Mouse (Mus musculus) liver, adult 2 months (tissue): Measurements from ENCODE around the gene Ltb4r2. TPM values are rescaled to one million over a fixed set of nuclear protein-coding genes. Genes with fewer than 3 reads are reported as not detected.

Source experiments
- DNase-seq: peaks from one replicate; pipeline ENCODE4 v3.0.0-alpha.2; 2011; ENCODE audit warnings: low read depth, low spot score; ENCODE audit errors: extremely low read depth
- H3K27ac ChIP-seq: fragments of 200-500 bp; replicated peaks from 2 replicates; pipeline ENCODE4 v1.5.1; 2012; ENCODE audit warnings: low read depth, mild to moderate bottlenecking, control low read depth, inconsistent platforms, low read length; ENCODE audit not compliant: insufficient read depth
- H3K27me3 ChIP-seq: fragments of 200-500 bp; 2 replicates; pipeline ENCODE4 v1.6.1; 2012; ENCODE audit warnings: mild to moderate bottlenecking, moderate library complexity, low read length, inconsistent platforms; ENCODE audit not compliant: control insufficient read depth, insufficient read depth
- H3K36me3 ChIP-seq: fragments of 200-500 bp; 2 replicates; pipeline ENCODE4 v1.6.1; 2012; ENCODE audit warnings: low read length, inconsistent platforms; ENCODE audit not compliant: control insufficient read depth, insufficient read depth
- H3K4me1 ChIP-seq: fragments of 200-500 bp; 2 replicates; pipeline ENCODE4 v1.6.1; 2011; ENCODE audit warnings: low read length; ENCODE audit not compliant: control insufficient read depth, insufficient read depth
- H3K4me3 ChIP-seq: fragments of 200-500 bp; 2 replicates; pipeline ENCODE4 v1.5.1; 2011; ENCODE audit warnings: low read depth, mild to moderate bottlenecking, control low read depth, low read length, moderate library complexity; ENCODE audit not compliant: insufficient read depth
- H3K79me2 ChIP-seq: fragments of 200-500 bp; 2 replicates; pipeline ENCODE4 v1.6.1; 2012; ENCODE audit warnings: inconsistent platforms, mild to moderate bottlenecking, low read length, moderate library complexity; ENCODE audit not compliant: control insufficient read depth, insufficient read depth
- H3K9ac ChIP-seq: fragments of 200-500 bp; 2 replicates; pipeline ENCODE4 v1.6.1; 2012; ENCODE audit warnings: low read depth, mild to moderate bottlenecking, control low read depth, inconsistent platforms, low read length
- CTCF ChIP-seq: fragments of 200-500 bp; IDR thresholded peaks from 2 replicates; pipeline ENCODE4 v1.5.1; 2011; ENCODE audit warnings: low read depth, low read length, control low read depth
- POLR2A ChIP-seq: fragments of 200-500 bp; IDR thresholded peaks from 2 replicates; pipeline ENCODE4 v1.6.1; 2011; ENCODE audit warnings: low read length, control low read depth; ENCODE audit not compliant: insufficient read depth; ENCODE audit errors: extremely low read depth
- WGBS: fragments of 180-500 bp; shearing (Covaris S2); methylation state at CpG from one replicate; pipeline ENCODE4 v1.1.7; 2018; 5-methylcytosine and 5-hydroxymethylcytosine counted together
- polyA plus RNA-seq: library from polyadenylated mRNA; depleted of rRNA; stranded (reverse); fragments of >200 nt; gene quantifications from 2 replicates; pipeline ENCODE4 v1.2.3, GENCODE M21; 2012; rRNA removed
- total RNA-seq: library from RNA; depleted of rRNA; stranded (reverse); fragments of >200 nt; gene quantifications from 2 replicates; pipeline ENCODE4 v1.2.3, GENCODE M21; 2014; rRNA removed

Ltb4r2 gene
- total RNA-seq (0.74 and 0.94 TPM in 2 replicates), polyA plus RNA-seq (1.9 and 2.6 TPM in 2 replicates)

GRCm38 (mm10) chr14:55761163-55761562 is at the start of gene Ltb4r2:
Gene Ltb4r2, plus strand, starts transcription at chr14:55761428.
- no peak for DNase-seq
- Histone ChIP-seq H3K9ac (peak within 1 kb of the TSS; percentile 48), H3K27me3 (peaks cover 6% of the 10 kb centered on the region; the same call in 1 of the 2 replicates), H3K4me1 (peaks cover 7% of the 10 kb centered on the region; the same call in 1 of the 2 replicates), H3K79me2 (no peaks in the 10 kb centered on the region; the same call in 1 of the 2 replicates), H3K27ac (no peak within 1 kb of the TSS), H3K36me3 (peaks cover 4% of the 10 kb centered on the region; the same call in 1 of the 2 replicates), H3K4me3 (peak within 1 kb of the TSS; percentile 49; the same call in 1 of the 2 replicates)
- WGBS, result 98% methylated on average over 6 of the region's 6 CpGs
- TF ChIP-seq CTCF (no peak), POLR2A (no peak)

GRCm38 (mm10) chr14:55711786-55712185 is 49.4 kb upstream of the Ltb4r2 start:
- Histone ChIP-seq H3K36me3 (0 out of 2 replicates have a peak, but pooled peaks cover 3% of the 10 kb centered on the region), H3K27me3 (no peaks in the 10 kb centered on the region), H3K4me3 (peak overlapping the region; percentile 82), H3K27ac (no peak overlapping the region), H3K9ac (no peak overlapping the region; the same call in 1 of the 2 replicates), H3K4me1 (peaks cover 24% of the 10 kb centered on the region), H3K79me2 (peaks cover 4% of the 10 kb centered on the region; the same call in 1 of the 2 replicates)
- TF ChIP-seq CTCF (peak; percentile 20), POLR2A (no peak)
- DNase-seq, result no peak
- WGBS, result 74% methylated on average over 7 of the region's 7 CpGs

- Histone ChIP-seq H3K27ac (peak overlapping the region; percentile 87), H3K27me3 (no peaks in the 10 kb centered on the region), H3K4me1 (peaks cover 24% of the 10 kb centered on the region), H3K4me3 (peak overlapping the region; percentile 82), H3K79me2 (peaks cover 4% of the 10 kb centered on the region; the same call in 1 of the 2 replicates), H3K9ac (peak overlapping the region; percentile 80), H3K36me3 (peaks cover 4% of the 10 kb centered on the region; the same call in 1 of the 2 replicates)
- 4% methylated on average over 25 of the region's 25 CpGs for WGBS
- peak; percentile 74 for DNase-seq
- no peak for TF ChIP-seq CTCF
- 0 out of 2 replicates have a peak, but pooled peaks have one; percentile 23 for TF ChIP-seq POLR2A
Measured at GRCm38 (mm10) chr14:55713007-55713728, 48.1 kb upstream of the Ltb4r2 start.

GRCm38 (mm10) chr14:55713729-55714122 is 47.5 kb upstream of the Ltb4r2 start, which contains the start of gene Tgm1:
Gene Tgm1, minus strand, starts transcription at chr14:55713926.
- Histone ChIP-seq H3K36me3 (peaks cover 3% of the 10 kb centered on the region; the same call in 1 of the 2 replicates), H3K4me3 (peak within 1 kb of the TSS; percentile 82), H3K9ac (peak within 1 kb of the TSS; percentile 80), H3K27ac (peak within 1 kb of the TSS; percentile 87), H3K27me3 (no peaks in the 10 kb centered on the region), H3K79me2 (peaks cover 4% of the 10 kb centered on the region; the same call in 1 of the 2 replicates), H3K4me1 (peaks cover 24% of the 10 kb centered on the region)
- no peak for DNase-seq
- WGBS, result 26% methylated on average over 4 of the region's 4 CpGs
- TF ChIP-seq CTCF, result no peak
- TF ChIP-seq POLR2A, result no peak

- no peaks in the 10 kb centered on the region for H3K27me3 ChIP-seq
- H3K79me2 ChIP-seq, result peaks cover 4% of the 10 kb centered on the region; the same call in 1 of the 2 replicates
- 18% methylated on average over 6 of the region's 6 CpGs for WGBS
- peak overlapping the region; percentile 65 for H3K27ac ChIP-seq
- no peak for TF ChIP-seq POLR2A
- TF ChIP-seq CTCF, result no peak
- H3K36me3 ChIP-seq, result peaks cover 3% of the 10 kb centered on the region; the same call in 1 of the 2 replicates
- peaks cover 24% of the 10 kb centered on the region for H3K4me1 ChIP-seq
- DNase-seq, result peak; percentile 88
- no peak overlapping the region for H3K4me3 ChIP-seq
- H3K9ac ChIP-seq, result no peak overlapping the region
Measured at GRCm38 (mm10) chr14:55714893-55715292, 46.3 kb upstream of the Ltb4r2 start.
